22 mouse cellular contexts compared by ENCODE assay signal in the genomic region with DNA sequence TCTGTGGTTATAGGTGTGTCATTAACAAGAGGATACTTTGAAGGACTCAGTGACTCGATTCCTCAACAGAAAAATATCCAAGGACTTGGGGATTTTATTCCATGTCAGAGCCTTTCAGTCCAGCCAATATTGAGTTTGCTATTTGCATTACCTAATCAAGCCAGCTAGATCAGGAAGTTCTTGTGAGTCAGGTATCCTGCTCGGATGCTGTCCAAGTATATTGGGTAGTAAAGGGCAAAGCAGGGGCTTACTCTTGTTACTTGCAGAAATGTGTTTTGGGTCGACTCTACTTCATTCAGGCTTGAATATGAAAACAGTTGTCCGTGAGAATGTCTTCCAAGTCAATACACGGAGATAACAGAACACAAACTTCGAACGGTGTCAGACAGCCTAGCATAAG. TPM values are rescaled to one million over a fixed set of nuclear protein-coding genes. Genes with fewer than 3 reads are reported as not detected.
"Had no signal": no experiment of that assay in that cellular context is flagged by ENCODE, and none has a peak within 500 bp of the region (broad histone marks: within the 10 kb centered on the region; RNA-seq: fewer than 3 reads in every experiment).

No protein-coding gene starts in this region.

- H3K27me3 ChIP-seq: midbrain, embryonic 12.5 days; neural tube, embryonic 13.5 days; neural tube, embryonic 15.5 days had no signal

- H3K27ac ChIP-seq: midbrain, embryonic 10.5 days; midbrain, embryonic 12.5 days; neural tube, embryonic 13.5 days; neural tube, embryonic 15.5 days had no signal

- H3K9ac ChIP-seq: lung, embryonic 14.5 days; midbrain, embryonic 12.5 days; neural tube, embryonic 13.5 days; neural tube, embryonic 15.5 days had no signal

- H3K4me3 ChIP-seq: midbrain, embryonic 10.5 days; midbrain, embryonic 12.5 days; myocyte; neural tube, embryonic 13.5 days; neural tube, embryonic 15.5 days had no signal

- ATAC-seq: midbrain, embryonic 16.5 days had no signal

- DNase-seq: lung, adult 18-20 months; lung, embryonic 14.5 days; lung, postnatal 10 days; lung, postnatal 4 days; midbrain, embryonic 14.5 days; retina, postnatal 1 day; right cerebral cortex, adult 18-20 months; spleen, adult 18-20 months; thymus, adult 18-20 months; thymus, postnatal 14 days; thymus, postnatal 36 days had no signal

- H3K9me3 ChIP-seq: midbrain, embryonic 10.5 days; midbrain, embryonic 12.5 days; neural tube, embryonic 13.5 days; neural tube, embryonic 15.5 days had no signal

- H3K4me2 ChIP-seq: lung, embryonic 14.5 days; midbrain, embryonic 12.5 days; neural tube, embryonic 13.5 days; neural tube, embryonic 15.5 days had no signal

RNA-seq across cellular contexts. Expression of gene Npffr1, which starts 59.4 kb away (rescaled TPM):
- total RNA-seq: megakaryocyte, adult 5-6 weeks; megakaryocyte-erythroid progenitor cell, adult 5-6 weeks had no signal
- polyA plus RNA-seq: lung, embryonic 16.5 days; neural tube, embryonic 11.5 days; stomach, embryonic 14.5 days had no signal
